ENCODE assay signal across 8 mouse cellular contexts in the genomic region with DNA sequence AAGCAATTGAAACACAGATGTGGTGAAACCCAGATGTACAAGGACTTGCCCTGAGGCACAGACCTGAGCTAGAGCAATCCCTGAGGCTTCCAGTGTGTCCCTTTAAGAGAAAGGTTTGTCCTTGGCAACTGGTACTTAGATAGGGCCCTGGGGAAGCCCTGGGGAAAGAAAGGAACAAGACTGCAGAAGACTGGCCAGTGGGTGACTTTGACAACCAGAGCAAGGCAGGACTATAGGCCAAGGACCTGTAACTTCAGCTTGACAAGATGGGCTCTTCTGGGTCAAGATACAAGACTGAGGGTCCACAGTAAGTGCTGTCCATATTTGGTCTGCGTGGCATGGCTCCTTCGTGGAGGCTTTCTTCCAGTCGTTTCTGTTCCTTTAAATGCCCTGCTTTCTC. TPM values are rescaled to one million over a fixed set of nuclear protein-coding genes. Genes with fewer than 3 reads are reported as not detected.
DNase-seq lines count a peak whose midpoint lies in the region; ATAC-seq and TF ChIP-seq lines count a peak whose summit lies in the region.

Gene Xrcc6, plus strand, starts transcription at position 190 of the 400 bp plus-strand sequence.

- no peak within 1 kb of the TSS for H3K4me3 ChIP-seq in left cerebral cortex, adult 2 months
- H3K4me3 ChIP-seq in bone marrow macrophage, adult 2 months (ENCODE audit: insufficient read depth, low read length): no peak within 1 kb of the TSS
- H3K4me3 ChIP-seq in midbrain, embryonic 13.5 days (replicated peaks): no peak within 1 kb of the TSS

- 81% methylated on average over 3 of the region's 3 CpGs for WGBS in large intestine, adult 2 months
- WGBS in midbrain, embryonic 13.5 days: 86% methylated on average over 3 of the region's 3 CpGs

- H3K4me1 ChIP-seq in bone marrow macrophage, adult 2 months (ENCODE audit: control insufficient read depth, insufficient read depth, low read length): no peaks in the 10 kb centered on the region
- peaks cover 16% of the 10 kb centered on the region for H3K4me1 ChIP-seq in midbrain, embryonic 13.5 days (replicated peaks)

- H3K27ac ChIP-seq in left cerebral cortex, adult 2 months: 0 out of 2 replicates have a peak within 1 kb of the TSS, but pooled peaks have one; percentile 15
- H3K27ac ChIP-seq in bone marrow macrophage, adult 2 months (ENCODE audit: insufficient read depth, low read depth, low read length): no peak within 1 kb of the TSS
- H3K27ac ChIP-seq in midbrain, embryonic 13.5 days: no peak within 1 kb of the TSS

- no peak for TF ChIP-seq CTCF in left cerebral cortex, adult 2 months (IDR thresholded peaks at IDR 0.05)
- TF ChIP-seq CTCF in bone marrow macrophage, adult 2 months (IDR thresholded peaks at IDR 0.05; ENCODE audit: low read depth, low read length): no peak

- no peaks in the 10 kb centered on the region for H3K9me3 ChIP-seq in midbrain, embryonic 13.5 days

- H3K9ac ChIP-seq in midbrain, embryonic 13.5 days (replicated peaks): no peak within 1 kb of the TSS

- peaks cover 6% of the 10 kb centered on the region; the same call in 1 of the 2 replicates for H3K36me3 ChIP-seq in midbrain, embryonic 13.5 days

- H3K4me2 ChIP-seq in midbrain, embryonic 13.5 days (replicated peaks): no peak within 1 kb of the TSS

- no peaks in the 10 kb centered on the region for H3K27me3 ChIP-seq in midbrain, embryonic 13.5 days

- no peak for ATAC-seq in midbrain, embryonic 13.5 days

- intact Hi-C loops in left cerebral cortex, adult 2 months (cut with DNase I): no loop called here

- TF ChIP-seq POLR2A in bone marrow macrophage, adult 2 months (IDR thresholded peaks at IDR 0.05; ENCODE audit: borderline replicate concordance, low read depth, low read length): no peak

- no peak for DNase-seq in left cerebral cortex, adult 2 months (ENCODE audit: extremely low spot score in 1 of 2, low spot score in 2 of 2)
- DNase-seq in left cerebral cortex, adult 9 months (ENCODE audit: low spot score in 2 of 2): no peak
- DNase-seq in gonadal fat pad, adult 2 months (ENCODE audit: low read depth): no peak
- DNase-seq in large intestine, adult 2 months (ENCODE audit: low read depth, low spot score): no peak
- no peak for DNase-seq in cerebellum, postnatal 25 days
- no peak for DNase-seq in embryo, embryonic 11 days

RNA-seq across cellular contexts. Expression of gene Xrcc6, which starts in this region (rescaled TPM):
- total RNA-seq in left cerebral cortex, adult 2 months (2021): 10 to 100 TPM; 22.5 to 29.7 TPM
- 20.0 and 21.0 TPM in 2 replicates for polyA plus RNA-seq in bone marrow macrophage, adult 2 months (2012; ENCODE audit: insufficient read depth, insufficient read length, missing spikeins)
- polyA plus RNA-seq in gonadal fat pad, adult 2 months (2012; rRNA removed): 13.5 and 13.8 TPM in 2 replicates
- 16.8 and 18.9 TPM in 2 replicates for polyA plus RNA-seq in large intestine, adult 2 months (2012; rRNA removed)
- 42.8 and 46.0 TPM in 2 replicates for polyA plus RNA-seq in midbrain, embryonic 13.5 days (2015; fragmentation: Nextera tagmentation; extraction: Ambion mirVana)
